Mouse (Mus musculus): Measurements from ENCODE around the gene Snrnp25. TPM values are rescaled to one million over a fixed set of nuclear protein-coding genes. Genes with fewer than 3 reads are reported as not detected.
"Not testable (repeated sequence)": the region's sequence is repeated elsewhere in the genome, so short reads cannot be mapped to it uniquely, and the experiment has no call there.

The Snrnp25 gene
- total RNA-seq, 2 experiments from 2014 or later, result 10.0 to 12.2 TPM

DNA sequence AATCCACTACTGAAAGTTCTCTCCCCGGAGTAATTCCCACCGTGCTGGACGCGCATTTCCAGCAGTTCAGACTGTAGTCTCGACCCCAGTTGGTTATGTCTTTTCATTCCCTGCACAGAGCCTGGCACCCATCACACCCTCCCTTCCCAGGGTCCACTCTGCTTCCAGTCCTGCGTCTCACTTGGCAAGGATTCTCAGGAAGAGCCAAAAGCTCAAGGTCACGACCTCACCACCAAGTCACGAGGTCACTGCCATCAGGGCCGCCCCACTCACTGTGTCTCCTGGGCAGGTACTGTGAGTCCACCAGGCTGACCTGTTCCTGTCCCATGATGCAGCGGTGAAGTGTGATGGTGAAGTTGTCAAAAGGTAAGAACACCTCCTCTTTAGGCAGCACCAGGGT is 11.1 kb upstream of the Snrnp25 start:
- DNase-seq (ENCODE audit: low spot score in 2 of 2), result peak in 1 of 2 experiments; percentile 15

- no peak for DNase-seq (ENCODE audit: low spot score in 2 of 2)
These were observed 10.6 kb upstream of the Snrnp25 start for GRCm38 (mm10) chr11:32194626-32195025.

- DNase-seq (ENCODE audit: low spot score in 2 of 2), result peak in 1 of 2 experiments; percentile 8
These were observed 9.2 kb upstream of the Snrnp25 start for GRCm38 (mm10) chr11:32195867-32196540.

GRCm38 (mm10) chr11:32196727-32197126 is 8.5 kb upstream of the Snrnp25 start:
- DNase-seq (ENCODE audit: low spot score in 2 of 2), result peak in 1 of 2 experiments; percentile 10

- peak in 1 of 2 experiments; percentile 3 for DNase-seq (ENCODE audit: low spot score in 2 of 2)
These were observed 7.4 kb upstream of the Snrnp25 start for GRCm38 (mm10) chr11:32197766-32198165.

GRCm38 (mm10) chr11:32198256-32198955 is 6.8 kb upstream of the Snrnp25 start:
- peak in 1 of 2 experiments; percentile 10 for DNase-seq (ENCODE audit: low spot score in 2 of 2)

- DNase-seq (ENCODE audit: low spot score in 2 of 2), result peak in 1 of 2 experiments; percentile 10
These were observed 6.0 kb upstream of the Snrnp25 start for GRCm38 (mm10) chr11:32199230-32199629.

DNA sequence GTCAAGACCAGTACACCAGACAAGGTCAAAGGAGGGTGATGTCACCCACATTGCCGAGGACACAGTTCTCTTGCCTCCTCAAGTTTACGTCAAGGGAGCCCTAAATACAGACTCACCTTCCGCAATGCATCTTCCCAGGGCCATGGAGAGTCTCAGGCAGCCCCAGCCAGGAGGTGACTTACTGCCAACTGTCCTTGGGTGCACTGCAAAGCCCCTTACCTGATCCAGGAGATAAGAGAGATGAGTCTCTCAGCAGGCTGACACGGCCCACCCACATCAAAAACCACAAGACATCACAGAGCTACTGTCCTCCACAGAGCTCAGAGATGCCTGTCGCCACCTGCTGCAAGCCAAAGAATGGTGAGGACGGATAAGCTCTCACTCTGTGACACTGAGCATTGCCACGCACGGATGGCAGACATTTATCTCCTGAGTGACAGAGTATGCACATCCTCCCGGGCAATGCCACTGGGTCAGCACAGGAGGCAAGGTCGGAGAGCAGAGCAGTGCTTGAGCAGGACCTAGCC is 5.1 kb upstream of the Snrnp25 start, which contains the start of gene Il9r:
Gene Il9r (minus strand): TSS at position 205 of the 527 bp plus-strand sequence.
- peak in 1 of 2 experiments; percentile 12 for DNase-seq (ENCODE audit: low spot score in 2 of 2)

DNA sequence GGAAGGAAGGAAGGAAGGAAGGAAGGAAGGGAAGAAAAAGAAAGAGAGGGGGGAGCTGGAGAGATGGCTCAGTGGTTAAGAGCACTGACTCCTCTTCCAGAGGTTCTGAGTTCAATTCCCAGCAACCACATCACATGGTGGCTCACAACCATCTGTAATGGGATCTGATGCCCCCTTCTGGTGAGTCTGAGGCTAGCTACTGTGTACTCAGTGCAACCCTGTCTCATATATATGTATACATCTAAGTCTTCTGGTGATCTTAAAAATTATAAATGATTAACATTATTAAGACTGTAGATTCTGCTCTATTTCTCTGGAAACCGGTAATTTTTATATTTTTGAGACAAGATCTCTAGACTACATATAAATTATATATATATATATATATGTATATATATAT is 4.2 kb upstream of the Snrnp25 start:
- DNase-seq (ENCODE audit: low spot score in 2 of 2), result not testable (repeated sequence)

- DNase-seq (ENCODE audit: low spot score in 2 of 2), result no peak
These were observed 3.1 kb upstream of the Snrnp25 start for GRCm38 (mm10) chr11:32201922-32202685.

DNA sequence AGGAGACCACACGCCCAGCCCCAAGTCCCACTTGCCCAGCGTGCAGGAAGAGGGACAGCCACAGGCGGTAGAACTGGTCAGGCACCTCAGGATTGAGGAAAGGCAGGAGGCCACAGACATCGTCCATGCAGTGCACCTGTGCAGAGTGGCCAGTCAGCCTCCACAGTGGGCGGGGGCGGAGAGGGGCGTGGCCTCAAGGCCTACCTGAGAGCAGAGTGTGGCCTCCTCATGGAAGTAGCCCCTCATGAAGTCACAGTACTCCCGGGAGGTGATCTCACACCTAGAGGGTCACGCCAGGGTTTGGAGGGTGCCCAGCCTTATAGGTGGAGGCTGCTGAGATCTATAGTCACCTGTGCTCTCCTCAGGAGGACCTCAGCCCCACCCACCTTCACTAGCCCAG is 5.4 kb downstream of the Snrnp25 start:
- DNase-seq (ENCODE audit: low spot score in 2 of 2), result no peak

GRCm38 (mm10) chr11:32215372-32216162 is 10.4 kb downstream of the Snrnp25 start:
- no peak for DNase-seq (ENCODE audit: low spot score in 2 of 2)

DNA sequence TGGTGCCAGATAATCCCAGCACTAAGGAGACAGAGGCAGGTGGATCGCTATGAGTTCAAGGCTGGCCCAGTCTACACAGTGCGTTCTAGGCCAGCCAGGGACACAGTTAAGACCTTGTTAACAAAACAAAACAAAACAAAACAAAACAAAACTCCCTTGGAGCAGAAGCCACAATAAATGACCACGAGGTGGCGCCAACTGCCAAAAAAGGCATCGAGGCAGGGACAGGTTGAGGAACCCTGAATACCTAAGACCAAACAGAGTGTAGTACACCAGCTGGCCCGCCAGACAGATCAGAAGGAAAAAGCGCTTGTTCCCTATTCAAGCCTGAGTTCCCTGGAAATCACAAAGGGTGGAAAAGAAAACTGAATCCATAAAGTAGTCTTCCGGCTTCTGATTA is 11.6 kb downstream of the Snrnp25 start:
- DNase-seq (ENCODE audit: low spot score in 2 of 2), result peak in 1 of 2 experiments; percentile 71

- no peak for DNase-seq (ENCODE audit: low spot score in 2 of 2)
These were observed 13.4 kb downstream of the Snrnp25 start for GRCm38 (mm10) chr11:32218501-32219050.

DNA sequence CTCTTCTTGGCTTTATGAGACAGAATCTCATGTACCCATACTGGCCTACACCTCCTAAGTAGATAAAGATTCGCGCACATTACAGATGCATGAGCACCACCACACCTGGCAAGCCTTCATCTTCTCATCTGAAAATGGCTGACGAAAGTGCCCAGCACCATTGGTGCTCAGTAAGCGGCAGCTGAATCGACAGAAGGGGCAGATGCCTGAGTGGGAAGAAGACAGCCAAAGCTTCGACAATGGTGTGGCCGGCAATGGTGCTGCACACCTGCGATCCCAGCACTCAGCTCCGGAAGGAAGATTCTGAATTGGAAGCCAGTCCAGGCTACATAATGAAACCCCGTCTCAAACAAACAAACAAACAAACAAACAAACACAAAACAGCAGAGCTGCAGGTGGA is 14.1 kb downstream of the Snrnp25 start:
- DNase-seq (ENCODE audit: low spot score in 2 of 2), result no peak

DNA sequence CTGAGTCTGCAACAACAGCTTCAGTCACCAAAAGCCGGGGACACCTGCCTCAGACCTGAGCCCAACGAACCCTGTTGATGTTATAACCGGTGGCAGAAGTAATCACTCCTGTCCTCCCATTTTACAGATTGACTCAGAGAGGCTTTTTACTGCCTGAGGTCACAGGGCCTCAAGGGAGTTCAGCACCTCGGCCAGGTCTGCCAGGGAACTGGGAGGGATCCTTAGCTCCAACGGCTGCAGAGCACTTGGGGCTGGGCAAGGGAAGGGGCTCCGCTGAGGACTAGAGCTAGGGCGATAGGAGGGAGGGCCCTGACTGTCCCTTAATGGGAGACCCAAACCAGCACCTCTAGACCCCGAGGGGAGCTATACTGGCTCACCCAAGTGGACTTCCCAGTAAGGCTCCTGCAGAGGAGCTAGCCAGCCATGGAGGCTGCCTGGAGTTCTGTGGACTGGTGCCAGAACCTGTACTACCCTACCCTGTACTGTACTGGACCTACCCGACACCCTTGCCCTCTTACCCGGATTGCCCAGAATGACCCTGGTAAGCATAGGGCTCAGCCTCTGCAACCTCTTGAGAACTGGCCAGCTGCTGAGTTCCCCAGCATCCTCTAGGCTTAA is 15.5 kb downstream of the Snrnp25 start:
- DNase-seq (ENCODE audit: low spot score in 2 of 2), result no peak

GRCm38 (mm10) chr11:32221225-32221950 is 16.2 kb downstream of the Snrnp25 start:
- DNase-seq (ENCODE audit: low spot score in 2 of 2), result peak; percentile 46 to 73

- peak; percentile 74 to 79 for DNase-seq (ENCODE audit: low spot score in 2 of 2)
These were observed 16.8 kb downstream of the Snrnp25 start, which contains the start of gene Rhbdf1 for GRCm38 (mm10) chr11:32221951-32222409. TSS of gene Rhbdf1 (minus strand) at chr11:32222300.

Data from gastrocnemius, postnatal 4 days (tissue).